Mouse (Mus musculus): ENCODE measurements around the gene Il11.

The Il11 gene

GRCm38 (mm10) chr7:4742482-4742819 lies 40.2 kb downstream of the Il11 start:
- DNase-seq (ENCODE audit: low spot score), result no peak

GRCm38 (mm10) chr7:4741672-4742481 lies 40.8 kb downstream of the Il11 start:
- no peak for DNase-seq (ENCODE audit: low spot score)

- peak; percentile 55 for DNase-seq (ENCODE audit: low spot score)
These were observed 41.5 kb downstream of the Il11 start for GRCm38 (mm10) chr7:4741151-4741550.

DNA sequence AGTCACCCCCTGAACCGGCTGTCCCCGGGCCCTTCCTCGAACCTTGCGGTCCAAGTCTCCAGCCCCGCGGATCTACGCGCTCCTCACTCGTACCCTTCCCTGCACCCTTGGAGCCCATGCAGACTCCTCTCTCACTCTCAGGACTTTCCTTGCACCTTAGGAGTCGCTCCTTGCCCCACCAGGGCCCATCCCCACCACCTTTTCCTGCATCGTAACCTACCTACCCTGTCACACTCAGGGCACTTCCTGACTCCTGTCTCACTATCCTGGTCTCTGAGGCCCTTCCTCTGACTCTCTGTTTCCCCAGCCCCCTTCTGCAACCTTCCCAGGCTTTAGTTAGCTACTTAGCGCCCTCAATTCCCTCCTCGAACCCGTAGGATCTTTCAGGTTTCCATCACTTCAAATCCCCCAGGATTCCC lies 42.3 kb downstream of the Il11 start:
- DNase-seq (ENCODE audit: low spot score), result no peak

- peak; percentile 100 for DNase-seq (ENCODE audit: low spot score)
These were observed 42.9 kb downstream of the Il11 start, which contains the start of gene Kmt5c for GRCm38 (mm10) chr7:4739544-4740275. TSS of gene Kmt5c (plus strand) at chr7:4740115.

DNA sequence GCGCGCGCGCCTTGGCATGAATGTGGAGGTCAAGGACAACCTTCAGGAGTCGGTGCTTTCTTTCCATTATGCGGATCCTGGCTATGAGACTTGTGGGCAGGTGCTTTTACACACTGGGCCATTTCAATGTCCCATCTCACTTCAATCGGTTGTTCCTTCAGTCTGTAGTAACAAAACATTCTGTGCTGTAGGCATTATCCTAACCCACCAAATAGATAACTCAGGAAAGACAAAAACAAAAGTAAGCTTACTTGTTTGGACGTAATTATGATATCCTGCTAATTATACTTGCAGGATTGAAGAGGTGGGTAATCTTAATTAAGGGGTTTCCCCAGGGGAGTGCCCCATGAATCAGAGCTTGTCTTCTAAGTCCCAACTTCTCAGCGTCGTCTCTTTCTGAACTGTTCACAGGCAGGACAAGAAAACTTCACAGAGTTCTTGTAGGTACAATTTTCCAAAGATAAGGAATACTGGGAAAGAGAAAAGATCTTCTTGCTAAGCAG lies 43.6 kb downstream of the Il11 start:
- DNase-seq (ENCODE audit: low spot score), result no peak

GRCm38 (mm10) chr7:4732968-4733392 lies 49.7 kb downstream of the Il11 start:
- DNase-seq (ENCODE audit: low spot score), result peak; percentile 47

GRCm38 (mm10) chr7:4731090-4731489 lies 51.6 kb downstream of the Il11 start:
- DNase-seq (ENCODE audit: low spot score), result no peak

DNA sequence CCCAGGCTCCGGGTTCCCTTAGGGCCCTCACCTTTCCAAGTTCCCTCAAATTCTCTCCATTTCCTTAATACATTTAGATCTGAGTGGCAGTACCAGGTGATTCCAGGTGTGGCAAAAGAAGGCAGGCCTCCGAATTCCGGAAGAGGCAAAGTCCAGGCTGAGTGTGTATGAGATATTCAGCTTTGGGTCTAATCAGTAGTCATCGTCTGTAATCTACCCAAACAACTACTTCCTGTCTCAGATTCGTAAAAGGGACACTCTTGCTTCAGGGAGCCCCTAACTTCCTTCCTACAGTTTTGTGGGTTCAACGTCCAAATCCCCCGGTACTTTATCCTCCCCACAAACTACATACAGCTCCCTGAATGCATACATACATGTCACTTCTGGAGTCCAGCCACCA lies 57.5 kb downstream of the Il11 start, which contains the start of gene Tmem150b:
Gene Tmem150b, minus strand, starts transcription at position 81 of the 400 bp plus-strand sequence.
- no peak for DNase-seq (ENCODE audit: low spot score)

GRCm38 (mm10) chr7:4724359-4724758 lies 58.3 kb downstream of the Il11 start:
- DNase-seq (ENCODE audit: low spot score), result no peak

DNA sequence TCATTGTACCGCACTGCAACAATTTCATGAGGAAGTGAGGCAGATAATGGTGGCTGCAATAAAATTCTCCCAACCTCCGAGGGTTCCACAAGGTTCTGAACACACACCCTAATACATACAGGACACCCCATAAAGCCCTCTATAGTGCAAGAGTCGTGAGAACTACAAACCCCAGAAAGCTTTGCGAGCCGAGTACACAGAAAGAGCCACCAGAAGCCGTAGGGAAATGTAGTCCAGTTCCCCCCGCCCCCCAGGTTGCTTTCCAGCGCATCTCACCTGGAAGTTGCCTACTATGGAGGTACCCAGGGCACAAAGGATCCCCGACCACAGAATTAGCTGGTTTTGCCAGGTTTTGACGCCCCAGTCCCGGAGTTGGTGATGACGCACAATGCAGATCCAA lies 59.2 kb downstream of the Il11 start:
- DNase-seq (ENCODE audit: low spot score), result no peak
